Mouse (Mus musculus): Measurements from ENCODE around the gene Mipol1. TPM values are rescaled to one million over a fixed set of nuclear protein-coding genes. Genes with fewer than 3 reads are reported as not detected.
"Not testable (repeated sequence)": the region's sequence is repeated elsewhere in the genome, so short reads cannot be mapped to it uniquely, and the experiment has no call there.

Mipol1 gene
- polyA plus RNA-seq, 1 experiment from 2014 or later = 5.5 TPM

DNA sequence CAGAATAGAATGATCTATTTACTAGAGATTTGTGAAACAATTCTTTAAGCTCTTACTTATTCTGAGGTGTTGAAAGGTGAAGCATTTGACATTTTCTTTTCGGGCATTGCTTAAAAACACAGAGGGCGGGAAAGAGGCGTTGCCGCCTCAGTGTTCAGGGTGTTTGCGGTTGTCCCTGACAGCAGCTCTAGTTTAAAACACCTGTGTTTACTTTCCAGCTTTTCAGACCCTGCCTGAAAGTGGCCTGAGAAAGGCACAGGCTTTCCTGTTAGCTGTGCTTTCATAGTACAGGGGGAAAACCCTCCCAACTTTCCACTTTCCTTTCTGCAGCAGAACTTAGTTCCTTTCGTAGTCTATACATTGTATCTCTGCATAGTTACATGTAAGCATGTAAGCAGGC is 152.6 kb downstream of the Mipol1 start:
- Histone ChIP-seq H3K9me3 (replicated peaks) (no peaks in the 10 kb centered on the region), H3K4me2 (no peak overlapping the region), H3K27me3 (replicated peaks) (no peaks in the 10 kb centered on the region), H3K36me3 (no peaks in the 10 kb centered on the region), H3K27ac (replicated peaks) (no peak overlapping the region), H3K9ac (replicated peaks) (no peak overlapping the region), H3K4me3 (replicated peaks) (no peak overlapping the region), H3K4me1 (no peaks in the 10 kb centered on the region)
- no peak for ATAC-seq (ENCODE audit: low FRiP score)
- WGBS = 53% methylated on average over 6 of the region's 6 CpGs

DNA sequence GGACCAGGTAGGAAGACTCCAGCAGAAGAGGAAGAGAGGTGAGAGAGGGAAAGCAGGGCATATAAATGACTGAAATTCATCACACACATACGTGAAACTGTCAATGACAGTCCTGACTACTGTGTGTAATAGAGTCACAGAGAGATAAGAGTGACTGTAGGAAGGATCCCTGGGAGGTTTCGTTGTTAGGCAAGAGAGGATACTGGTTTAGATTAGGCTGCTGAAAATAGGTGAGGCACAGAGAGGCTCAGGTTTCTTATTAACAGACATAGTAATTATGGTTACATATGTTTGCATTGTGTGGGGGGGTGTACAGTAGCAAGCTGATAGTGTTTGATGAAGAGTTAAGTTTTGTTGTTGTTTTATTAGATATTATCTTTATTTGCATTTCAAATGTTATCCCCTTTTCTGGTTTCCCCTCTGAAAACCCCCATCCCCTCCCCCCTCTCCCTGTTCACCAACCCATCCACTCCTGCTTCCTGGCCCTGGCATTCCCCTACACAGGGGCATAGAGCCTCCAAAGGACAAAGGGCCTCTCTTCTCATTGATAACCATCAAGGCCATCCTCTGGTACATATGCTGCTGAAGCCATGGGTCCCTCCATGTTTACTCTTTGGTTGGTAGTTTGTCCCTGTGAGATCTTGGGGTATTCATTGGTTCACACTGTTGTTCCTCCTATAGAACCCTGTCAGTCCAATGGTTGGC is 157.5 kb downstream of the Mipol1 start:
- Histone ChIP-seq H3K9ac (replicated peaks) (no peak overlapping the region), H3K27ac (replicated peaks) (no peak overlapping the region), H3K4me2 (no peak overlapping the region), H3K4me3 (replicated peaks) (no peak overlapping the region), H3K36me3 (no peaks in the 10 kb centered on the region), H3K4me1 (no peaks in the 10 kb centered on the region), H3K27me3 (replicated peaks) (no peaks in the 10 kb centered on the region), H3K9me3 (replicated peaks) (no peaks in the 10 kb centered on the region)
- 91% methylated on average over 2 of the region's 2 CpGs for WGBS
- no peak for ATAC-seq (ENCODE audit: low FRiP score)

DNA sequence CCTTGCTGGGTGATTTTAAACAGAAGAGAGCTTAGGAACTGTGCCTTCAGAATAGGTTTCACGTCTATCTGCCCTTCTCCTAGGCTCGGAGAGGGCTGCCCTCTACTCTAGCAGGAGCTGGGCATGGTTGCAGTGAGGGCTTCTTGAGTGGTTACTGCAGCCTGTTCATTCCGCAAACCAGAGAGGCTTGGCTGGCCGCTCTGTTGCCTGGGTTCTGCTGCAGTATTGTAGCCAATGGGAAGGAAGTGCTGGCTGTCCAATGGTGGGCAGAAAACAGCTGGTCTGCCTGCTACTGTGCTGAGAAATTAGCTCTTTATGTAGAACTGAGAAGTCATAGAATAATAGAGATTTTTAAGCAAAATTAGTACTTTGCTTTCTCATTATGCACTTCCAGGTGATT is 169.3 kb downstream of the Mipol1 start:
- Histone ChIP-seq H3K9ac (replicated peaks) (no peak overlapping the region), H3K4me3 (replicated peaks) (no peak overlapping the region), H3K36me3 (no peaks in the 10 kb centered on the region), H3K27me3 (replicated peaks) (no peaks in the 10 kb centered on the region), H3K4me2 (no peak overlapping the region), H3K4me1 (0 out of 2 replicates have a peak, but pooled peaks cover 7% of the 10 kb centered on the region), H3K9me3 (replicated peaks) (no peaks in the 10 kb centered on the region), H3K27ac (replicated peaks) (no peak overlapping the region)
- 46% methylated on average over 4 of the region's 4 CpGs for WGBS
- peak; percentile 77 for ATAC-seq (ENCODE audit: low FRiP score)

DNA sequence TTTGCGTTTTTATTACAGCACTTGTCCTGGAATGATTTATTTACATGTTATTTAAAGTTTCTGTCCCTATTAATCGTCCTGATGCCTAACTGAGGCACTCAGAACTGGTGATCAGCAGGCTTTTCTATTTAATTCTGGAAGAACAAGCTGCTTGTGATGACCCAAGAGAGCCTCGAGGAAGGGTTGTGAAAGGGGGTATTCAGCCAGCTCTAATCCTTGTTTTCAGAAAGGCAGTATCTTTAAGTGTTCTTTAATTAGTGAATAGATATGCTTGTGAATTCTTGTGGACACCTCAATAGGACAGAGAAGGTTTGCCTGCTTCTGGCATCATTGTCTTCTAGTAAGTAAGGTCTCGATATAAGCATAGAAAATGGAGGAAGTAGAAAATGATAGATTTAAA is 170.0 kb downstream of the Mipol1 start:
- Histone ChIP-seq H3K27ac (replicated peaks) (no peak overlapping the region), H3K4me1 (0 out of 2 replicates have a peak, but pooled peaks cover 7% of the 10 kb centered on the region), H3K9me3 (replicated peaks) (no peaks in the 10 kb centered on the region), H3K4me3 (replicated peaks) (no peak overlapping the region), H3K9ac (replicated peaks) (no peak overlapping the region), H3K36me3 (no peaks in the 10 kb centered on the region), H3K27me3 (replicated peaks) (no peaks in the 10 kb centered on the region), H3K4me2 (no peak overlapping the region)
- WGBS = 17% methylated on average over 4 of the region's 4 CpGs
- no peak for ATAC-seq (ENCODE audit: low FRiP score)

DNA sequence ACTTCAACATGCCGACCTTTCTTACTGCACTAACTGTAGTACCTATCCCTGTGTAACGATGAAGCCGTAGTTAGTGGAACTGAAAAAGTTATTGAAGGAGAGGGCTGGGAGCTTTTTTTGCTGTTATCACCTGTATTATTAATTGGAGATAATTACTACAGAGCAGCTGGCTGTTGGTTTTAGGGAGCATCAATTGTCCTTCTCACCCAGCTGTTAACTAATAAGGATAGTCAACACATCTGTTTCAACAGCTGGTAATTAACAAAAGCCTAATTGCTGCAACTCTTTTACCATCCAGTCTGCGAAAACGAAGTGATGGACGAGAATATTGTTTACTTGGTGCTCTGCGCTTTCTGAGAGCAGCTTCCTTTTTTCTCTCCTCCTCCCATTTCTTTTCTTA is 170.9 kb downstream of the Mipol1 start:
- H3K27ac ChIP-seq (replicated peaks) = no peak overlapping the region
- no peaks in the 10 kb centered on the region for H3K27me3 ChIP-seq (replicated peaks)
- no peak overlapping the region for H3K4me3 ChIP-seq (replicated peaks)
- no peak for ATAC-seq (ENCODE audit: low FRiP score)
- H3K36me3 ChIP-seq = no peaks in the 10 kb centered on the region
- no peak overlapping the region for H3K4me2 ChIP-seq
- H3K9me3 ChIP-seq (replicated peaks) = no peaks in the 10 kb centered on the region
- no peak overlapping the region for H3K9ac ChIP-seq (replicated peaks)
- H3K4me1 ChIP-seq = 0 out of 2 replicates have a peak, but pooled peaks cover 7% of the 10 kb centered on the region
- 26% methylated on average over 7 of the region's 7 CpGs for WGBS

DNA sequence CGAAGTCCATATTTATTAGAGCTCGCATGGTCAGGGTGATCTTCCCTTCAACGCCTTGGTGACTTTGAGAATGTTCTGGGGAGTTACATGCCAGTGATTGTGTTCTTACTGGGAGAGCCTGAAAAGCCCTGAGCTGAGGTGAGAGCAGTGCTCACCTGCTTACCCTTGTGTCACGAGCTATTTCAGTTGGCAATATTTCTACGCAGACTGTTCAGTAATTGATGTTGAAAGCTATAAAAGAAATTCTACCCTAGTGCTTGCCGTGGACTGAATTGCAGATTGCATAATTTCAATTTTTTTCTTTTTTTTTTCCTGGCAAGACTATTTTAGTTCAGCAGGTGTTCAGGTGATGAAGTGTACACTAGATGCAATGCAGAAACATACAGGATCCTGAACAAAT is 172.1 kb downstream of the Mipol1 start:
- no peaks in the 10 kb centered on the region for H3K36me3 ChIP-seq
- H3K4me2 ChIP-seq = no peak overlapping the region
- WGBS = 85% methylated on average over 6 of the region's 6 CpGs
- no peak overlapping the region for H3K9ac ChIP-seq (replicated peaks)
- no peak overlapping the region for H3K27ac ChIP-seq (replicated peaks)
- H3K4me3 ChIP-seq (replicated peaks) = no peak overlapping the region
- no peaks in the 10 kb centered on the region for H3K9me3 ChIP-seq (replicated peaks)
- H3K27me3 ChIP-seq (replicated peaks) = no peaks in the 10 kb centered on the region
- no peak for ATAC-seq (ENCODE audit: low FRiP score)
- 0 out of 2 replicates have a peak, but pooled peaks cover 7% of the 10 kb centered on the region for H3K4me1 ChIP-seq

DNA sequence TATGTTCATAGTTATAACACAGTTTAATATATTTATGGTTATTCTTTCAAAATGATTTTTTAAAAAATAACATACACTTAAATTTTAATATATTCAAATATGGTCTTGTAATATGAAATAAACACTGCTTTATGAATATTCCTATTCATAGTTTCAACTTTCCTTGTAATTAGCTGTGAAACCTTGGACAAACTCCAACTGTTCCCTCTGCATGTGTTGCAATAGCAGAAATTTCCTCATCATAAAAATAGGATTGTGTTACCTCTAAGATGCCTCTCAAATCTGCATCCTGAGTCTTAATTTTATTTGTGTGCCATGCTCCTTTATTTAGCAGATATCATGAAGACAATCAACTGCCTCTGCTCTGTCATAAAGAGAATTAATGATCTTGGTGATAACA is 179.7 kb downstream of the Mipol1 start:
- Histone ChIP-seq H3K4me3 (replicated peaks) (no peak overlapping the region), H3K27me3 (replicated peaks) (no peaks in the 10 kb centered on the region), H3K9ac (replicated peaks) (no peak overlapping the region), H3K4me2 (no peak overlapping the region), H3K36me3 (no peaks in the 10 kb centered on the region), H3K27ac (replicated peaks) (no peak overlapping the region), H3K4me1 (no peaks in the 10 kb centered on the region), H3K9me3 (replicated peaks) (no peaks in the 10 kb centered on the region)
- ATAC-seq (ENCODE audit: low FRiP score) = no peak

DNA sequence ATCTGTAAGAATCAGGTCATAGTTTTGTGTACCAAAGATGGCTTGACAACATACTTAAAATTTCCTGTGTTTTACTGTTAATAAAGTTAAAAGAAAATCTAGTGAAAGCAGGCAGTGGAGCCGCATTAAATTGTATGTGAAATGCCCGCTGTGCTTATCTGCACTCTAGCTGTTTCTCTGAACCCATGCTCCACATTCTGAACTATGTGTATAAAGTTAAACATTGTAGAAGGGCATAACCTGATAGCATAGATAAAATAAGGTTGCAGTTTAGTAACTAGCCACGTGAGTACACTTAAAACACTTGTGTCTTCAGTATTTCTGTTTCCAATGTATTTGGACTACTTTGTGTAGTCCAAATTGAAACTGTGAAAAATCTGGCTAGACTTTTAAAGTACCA is 183.6 kb downstream of the Mipol1 start:
- Histone ChIP-seq H3K4me2 (no peak overlapping the region), H3K27ac (replicated peaks) (no peak overlapping the region), H3K36me3 (no peaks in the 10 kb centered on the region), H3K4me1 (no peaks in the 10 kb centered on the region), H3K9ac (replicated peaks) (no peak overlapping the region), H3K4me3 (replicated peaks) (no peak overlapping the region), H3K27me3 (replicated peaks) (no peaks in the 10 kb centered on the region), H3K9me3 (replicated peaks) (no peaks in the 10 kb centered on the region)
- ATAC-seq (ENCODE audit: low FRiP score) = no peak
- 91% methylated on average over 3 of the region's 3 CpGs for WGBS

DNA sequence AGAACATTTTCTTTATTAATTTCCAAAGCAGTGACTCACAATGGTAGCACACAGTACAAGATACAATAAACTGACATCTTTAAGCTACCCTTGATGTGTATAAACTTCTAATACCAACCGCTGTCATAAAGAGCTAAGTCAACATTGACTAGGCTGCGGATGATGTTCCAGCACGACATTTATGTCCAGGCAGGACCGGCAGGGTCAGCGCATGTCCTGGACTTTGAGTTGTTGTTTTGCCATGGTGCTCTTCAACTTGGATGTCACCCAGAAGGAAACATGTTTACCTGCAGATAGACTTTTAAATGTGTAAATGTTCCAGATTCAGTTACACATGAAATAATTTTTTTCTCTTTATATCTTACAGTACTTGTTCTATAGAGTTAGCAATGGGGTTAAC is 194.7 kb downstream of the Mipol1 start:
- H3K4me2 ChIP-seq = no peak overlapping the region
- WGBS = 93% methylated on average over 5 of the region's 5 CpGs
- H3K36me3 ChIP-seq = no peaks in the 10 kb centered on the region
- H3K27me3 ChIP-seq (replicated peaks) = no peaks in the 10 kb centered on the region
- H3K9ac ChIP-seq (replicated peaks) = no peak overlapping the region
- no peaks in the 10 kb centered on the region for H3K4me1 ChIP-seq
- H3K4me3 ChIP-seq (replicated peaks) = no peak overlapping the region
- H3K9me3 ChIP-seq (replicated peaks) = no peaks in the 10 kb centered on the region
- ATAC-seq (ENCODE audit: low FRiP score) = no peak
- H3K27ac ChIP-seq (replicated peaks) = no peak overlapping the region

DNA sequence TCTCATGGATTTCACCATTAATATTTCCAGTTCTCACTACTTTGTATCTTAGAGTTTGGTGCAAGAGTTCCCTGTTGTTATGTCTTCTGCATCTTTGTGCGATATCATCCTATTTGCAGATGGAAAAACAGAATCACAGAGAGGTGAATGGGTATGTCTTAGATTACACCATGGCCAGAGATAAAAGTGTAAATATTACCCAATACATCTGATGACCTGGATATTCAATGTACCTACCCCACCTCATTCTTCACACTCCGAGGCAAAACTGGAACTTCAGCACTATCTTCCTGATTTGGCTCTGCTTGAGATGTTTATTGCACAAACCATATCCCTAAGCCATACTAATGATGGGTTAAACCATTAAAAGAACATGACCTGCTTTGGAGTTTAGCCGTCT is 198.0 kb downstream of the Mipol1 start:
- no peaks in the 10 kb centered on the region for H3K4me1 ChIP-seq
- 84% methylated on average over 3 of the region's 3 CpGs for WGBS

DNA sequence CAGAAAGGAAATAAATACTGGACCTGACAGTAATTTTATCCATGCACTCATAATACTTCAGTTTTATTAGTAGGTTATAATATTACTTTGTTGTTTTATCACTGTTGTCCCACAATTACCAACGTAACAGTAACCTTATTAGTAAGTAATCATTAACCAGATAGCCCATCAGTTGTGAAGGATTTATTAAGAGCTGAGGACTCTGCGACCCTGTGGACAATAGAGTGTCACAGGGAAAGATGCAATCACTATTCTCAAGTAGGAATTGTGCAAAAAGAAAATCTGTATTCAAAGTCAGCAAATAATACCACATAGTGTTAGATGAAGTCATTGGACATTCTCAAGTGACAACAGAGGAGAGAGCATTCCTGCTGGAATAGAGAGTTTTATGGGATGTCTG is 198.5 kb downstream of the Mipol1 start:
- WGBS = 25% methylated on average over 2 of the region's 2 CpGs
- no peak overlapping the region for H3K4me2 ChIP-seq

More for the DNA sequence above, 198.0 kb downstream of the Mipol1 start:
- no peak for ATAC-seq (ENCODE audit: low FRiP score)
- H3K9ac ChIP-seq (replicated peaks) = no peak overlapping the region
- no peaks in the 10 kb centered on the region for H3K9me3 ChIP-seq (replicated peaks)
- H3K36me3 ChIP-seq = no peaks in the 10 kb centered on the region
- H3K4me2 ChIP-seq = no peak overlapping the region
- H3K4me3 ChIP-seq (replicated peaks) = no peak overlapping the region
- H3K27ac ChIP-seq (replicated peaks) = no peak overlapping the region
- no peaks in the 10 kb centered on the region for H3K27me3 ChIP-seq (replicated peaks)

DNA sequence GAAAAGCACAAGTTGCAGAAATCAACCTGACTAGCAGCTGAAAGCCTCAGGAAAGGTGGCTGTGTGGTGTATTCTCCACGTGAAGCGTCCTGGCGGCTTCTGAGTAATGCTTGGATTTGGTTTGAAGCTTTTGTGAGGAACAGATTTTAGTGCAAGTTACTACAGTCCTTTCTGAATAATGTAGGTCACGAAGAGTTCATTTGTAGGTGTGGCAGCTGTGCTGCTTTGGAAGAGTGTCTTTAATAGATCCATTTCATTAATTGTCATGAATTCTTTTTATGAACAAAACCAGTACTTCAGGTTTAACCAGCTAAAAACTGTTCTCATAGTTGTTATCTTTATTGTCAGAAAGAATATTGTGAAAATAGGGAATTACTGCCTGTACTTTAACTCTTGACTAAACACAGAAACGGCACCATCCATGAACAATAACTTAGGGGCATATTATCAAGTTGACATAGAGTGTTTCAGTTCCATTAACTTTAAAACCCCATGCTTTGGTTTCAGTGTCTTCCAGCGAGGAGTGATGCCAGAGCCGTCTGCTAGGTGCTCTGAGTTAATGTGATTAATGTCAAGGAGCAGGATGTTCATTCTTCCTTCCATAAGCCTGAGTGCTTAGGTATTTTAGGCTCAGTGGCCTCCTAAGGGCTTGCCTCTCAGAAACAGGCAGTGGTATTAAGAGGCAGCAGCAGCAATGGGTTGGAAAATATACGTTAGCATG is 206.9 kb downstream of the Mipol1 start:
- WGBS = 52% methylated on average over 8 of the region's 8 CpGs
- H3K9me3 ChIP-seq (replicated peaks) = not testable (repeated sequence)

More for the DNA sequence above, 198.5 kb downstream of the Mipol1 start:
- H3K27ac ChIP-seq (replicated peaks) = no peak overlapping the region
- no peaks in the 10 kb centered on the region for H3K36me3 ChIP-seq
- H3K4me3 ChIP-seq (replicated peaks) = no peak overlapping the region
- no peaks in the 10 kb centered on the region for H3K9me3 ChIP-seq (replicated peaks)
- no peaks in the 10 kb centered on the region for H3K4me1 ChIP-seq
- H3K9ac ChIP-seq (replicated peaks) = no peak overlapping the region
- H3K27me3 ChIP-seq (replicated peaks) = no peaks in the 10 kb centered on the region
- ATAC-seq (ENCODE audit: low FRiP score) = no peak

More for the DNA sequence above, 206.9 kb downstream of the Mipol1 start:
- not testable (repeated sequence) for H3K4me3 ChIP-seq (replicated peaks); H3K4me2 ChIP-seq; H3K36me3 ChIP-seq; H3K4me1 ChIP-seq; H3K27ac ChIP-seq (replicated peaks); ATAC-seq (ENCODE audit: low FRiP score); H3K27me3 ChIP-seq (replicated peaks); H3K9ac ChIP-seq (replicated peaks)
